In the genomic region with DNA sequence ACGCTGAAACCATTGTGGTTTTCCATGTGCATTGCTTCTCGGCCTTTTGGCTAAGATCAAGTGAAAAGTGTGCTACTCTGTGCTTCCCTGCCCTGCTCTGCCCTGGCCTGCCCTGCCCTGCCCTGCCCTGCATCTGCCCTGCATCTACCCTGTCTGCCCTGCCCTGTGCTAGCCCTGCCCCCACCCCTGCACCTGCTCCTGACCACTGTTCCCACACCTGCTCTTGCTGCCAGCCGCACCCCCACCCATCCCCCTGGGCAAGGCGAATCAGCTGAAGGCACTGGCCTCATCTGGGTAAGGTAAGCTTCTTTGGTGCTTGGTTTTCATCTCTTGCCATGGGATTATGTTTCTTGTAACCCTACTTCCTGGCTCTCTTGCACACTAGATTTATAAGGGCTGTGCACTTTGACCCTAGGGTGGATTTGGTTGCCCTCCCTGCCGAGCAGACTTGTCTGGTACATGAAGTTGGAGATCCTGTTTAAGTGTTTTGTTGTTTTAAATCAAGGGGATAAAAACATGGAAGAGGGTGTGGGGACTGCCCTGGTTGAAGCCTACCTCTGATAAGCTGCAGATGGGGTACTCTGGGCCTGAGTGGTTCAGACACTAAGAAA, we compare ENCODE assay signal across 16 mouse cellular contexts. TPM values are rescaled to one million over a fixed set of nuclear protein-coding genes. Genes with fewer than 3 reads are reported as not detected.
DNase-seq lines count a peak whose midpoint lies in the region; ATAC-seq and TF ChIP-seq lines count a peak whose summit lies in the region.
"Had no signal": no experiment of that assay in that cellular context is flagged by ENCODE, and none has a peak within 500 bp of the region (broad histone marks: within the 10 kb centered on the region; RNA-seq: fewer than 3 reads in every experiment).

No protein-coding gene starts in this region.

- TF ChIP-seq EP300 in lung, postnatal 0 days (IDR thresholded peaks at IDR 0.05), result no peak

- H3K4me3 ChIP-seq in intestine, embryonic 16.5 days (ENCODE audit: low read length), result no peak overlapping the region
- H3K4me3 ChIP-seq in small intestine, adult 2 months (ENCODE audit: low read depth, low read length), result no peak overlapping the region
- no peak overlapping the region for H3K4me3 ChIP-seq in lung, postnatal 0 days (ENCODE audit: low read depth, low read length)
- H3K4me3 ChIP-seq: midbrain, embryonic 10.5 days had no signal

- DNase-seq in kidney, adult 9 months, result peak; percentile 60
- DNase-seq in kidney, adult 18-20 months, result no peak
- DNase-seq in thymus, postnatal 36 days, result peak; percentile 26 to 56
- no peak for DNase-seq in lung, postnatal 0 days (ENCODE audit: low spot score)
- no peak for DNase-seq in yolk sac, embryonic 10.5 days (ENCODE audit: low spot score)
- DNase-seq in adrenal gland, adult 18-20 months (ENCODE audit: low spot score in 2 of 2), result no peak
- DNase-seq: cerebellum, postnatal 10 days; forebrain, postnatal 0 days; liver; spleen, adult 18-20 months had no signal

- H3K9me3 ChIP-seq in intestine, embryonic 16.5 days (ENCODE audit: control insufficient read depth, low read length), result no peaks in the 10 kb centered on the region
- no peaks in the 10 kb centered on the region for H3K9me3 ChIP-seq in lung, postnatal 0 days (ENCODE audit: low read length)
- H3K9me3 ChIP-seq: midbrain, embryonic 10.5 days had no signal

- peak; percentile 89 for ATAC-seq in intestine, embryonic 16.5 days
- ATAC-seq in lung, postnatal 0 days, result no peak
- ATAC-seq: forebrain, postnatal 0 days had no signal

- no peak overlapping the region for H3K27ac ChIP-seq in intestine, embryonic 16.5 days (ENCODE audit: low read length)
- peak overlapping the region; percentile 83 for H3K27ac ChIP-seq in small intestine, adult 2 months (ENCODE audit: insufficient read depth, low read depth, low read length)
- H3K27ac ChIP-seq in lung, postnatal 0 days (ENCODE audit: low read length), result no peak overlapping the region
- H3K27ac ChIP-seq: kidney, postnatal 0 days; midbrain, embryonic 10.5 days had no signal

- H3K27me3 ChIP-seq in intestine, embryonic 16.5 days (replicated peaks; ENCODE audit: control insufficient read depth, insufficient read depth, low read length), result no peaks in the 10 kb centered on the region; the same call in 1 of the 2 replicates
- H3K27me3 ChIP-seq in small intestine, adult 2 months (ENCODE audit: control insufficient read depth, insufficient read depth, low read length), result no peaks in the 10 kb centered on the region
- H3K27me3 ChIP-seq in lung, postnatal 0 days (replicated peaks; ENCODE audit: insufficient read depth, low read length), result no peaks in the 10 kb centered on the region

- no peak overlapping the region for H3K4me2 ChIP-seq in intestine, embryonic 16.5 days (ENCODE audit: low read depth, low read length)
- no peak overlapping the region for H3K4me2 ChIP-seq in lung, postnatal 0 days (replicated peaks; ENCODE audit: low read depth, low read length)

- TF ChIP-seq POLR2A in small intestine, adult 2 months (IDR thresholded peaks at IDR 0.05; ENCODE audit: low read depth, low read length), result no peak

- H3K36me3 ChIP-seq in intestine, embryonic 16.5 days (ENCODE audit: control insufficient read depth, insufficient read depth, low read length), result no peaks in the 10 kb centered on the region
- no peaks in the 10 kb centered on the region for H3K36me3 ChIP-seq in small intestine, adult 2 months (ENCODE audit: control insufficient read depth, insufficient read depth, low read length)
- no peaks in the 10 kb centered on the region for H3K36me3 ChIP-seq in lung, postnatal 0 days (ENCODE audit: insufficient read depth, low read length)
- H3K36me3 ChIP-seq: midbrain, embryonic 10.5 days had no signal

- no peak overlapping the region for H3K9ac ChIP-seq in intestine, embryonic 16.5 days (ENCODE audit: low read depth, low read length)
- no peak overlapping the region for H3K9ac ChIP-seq in lung, postnatal 0 days (replicated peaks; ENCODE audit: low read depth)
- H3K9ac ChIP-seq: forebrain, postnatal 0 days had no signal

- no peak for TF ChIP-seq CTCF in small intestine, adult 2 months (IDR thresholded peaks at IDR 0.05; ENCODE audit: extremely low read depth, insufficient read length, insufficient replicate concordance, low read depth, low read length)
- TF ChIP-seq CTCF in lung, postnatal 0 days (IDR thresholded peaks at IDR 0.05), result no peak

- WGBS in intestine, embryonic 16.5 days, result 62% methylated on average over 5 of the region's 5 CpGs
- 22% methylated on average over 5 of the region's 5 CpGs for WGBS in small intestine, adult 2 months
- WGBS in lung, postnatal 0 days, result 60% methylated on average over 5 of the region's 5 CpGs

- H3K4me1 ChIP-seq in intestine, embryonic 16.5 days (ENCODE audit: control insufficient read depth, insufficient read depth, low read length), result 0 out of 2 replicates have a peak, but pooled peaks cover 2% of the 10 kb centered on the region
- peaks cover 28% of the 10 kb centered on the region for H3K4me1 ChIP-seq in small intestine, adult 2 months (ENCODE audit: control insufficient read depth, insufficient read depth, insufficient read length, low read length)
- H3K4me1 ChIP-seq in lung, postnatal 0 days (ENCODE audit: insufficient read depth, low read depth, low read length), result no peaks in the 10 kb centered on the region

RNA-seq across cellular contexts. Expression of gene Prkag3, which starts 5.3 kb away (rescaled TPM):
- 0.15 and 0.17 TPM in 2 replicates for polyA plus RNA-seq in intestine, embryonic 16.5 days (2015; fragmentation: Nextera tagmentation; extraction: Ambion mirVana)
- 1.5 TPM in 1 of 2 replicates, not detected in the other for polyA plus RNA-seq in small intestine, adult 2 months (2012; rRNA removed)
- 2.6 and 4.6 TPM in 2 replicates for polyA plus RNA-seq in lung, postnatal 0 days (2015; fragmentation: Nextera tagmentation; extraction: Ambion mirVana)
- under 1 TPM; 0.17 to 0.26 TPM for total RNA-seq in adrenal gland, adult 18-20 months (2021)
- total RNA-seq: forebrain, postnatal 0 days; hematopoietic stem cell, adult 5-6 weeks had no signal
- polyA plus RNA-seq: forebrain, postnatal 0 days; midbrain, embryonic 10.5 days had no signal

RNA-seq across cellular contexts. Expression of gene Wnt6, which starts 17.4 kb away (rescaled TPM):
- polyA plus RNA-seq in intestine, embryonic 16.5 days (2015; fragmentation: Nextera tagmentation; extraction: Ambion mirVana), result 0.22 and 0.49 TPM in 2 replicates
- polyA plus RNA-seq in small intestine, adult 2 months (2012; rRNA removed), result 2.0 and 6.0 TPM in 2 replicates
- polyA plus RNA-seq in lung, postnatal 0 days (2015; fragmentation: Nextera tagmentation; extraction: Ambion mirVana), result 0.36 and 0.50 TPM in 2 replicates
- 1 to 10 TPM; 2.8 to 2.9 TPM for total RNA-seq in adrenal gland, adult 18-20 months (2021)
- total RNA-seq: hematopoietic stem cell, adult 5-6 weeks had no signal

RNA-seq across cellular contexts. Expression of gene Wnt10a, which starts 37.0 kb away (rescaled TPM):
- polyA plus RNA-seq in intestine, embryonic 16.5 days (2015; fragmentation: Nextera tagmentation; extraction: Ambion mirVana), result 0.05 and 0.09 TPM in 2 replicates
- polyA plus RNA-seq in small intestine, adult 2 months (2012; rRNA removed), result 0.14 and 0.57 TPM in 2 replicates
- polyA plus RNA-seq in lung, postnatal 0 days (2015; fragmentation: Nextera tagmentation; extraction: Ambion mirVana), result not detected in 2 replicates
- total RNA-seq in adrenal gland, adult 18-20 months (2021), result 1 to 10 TPM in 1 of 2 experiments, under 1 TPM in 1; 0.20 to 1.7 TPM
- total RNA-seq: heart, adult 8-10 months; hematopoietic stem cell, adult 5-6 weeks had no signal

RNA-seq across cellular contexts. Expression of gene Cyp27a1, which starts 40.9 kb away (rescaled TPM):
- 7.6 and 8.0 TPM in 2 replicates for polyA plus RNA-seq in intestine, embryonic 16.5 days (2015; fragmentation: Nextera tagmentation; extraction: Ambion mirVana)
- polyA plus RNA-seq in small intestine, adult 2 months (2012; rRNA removed), result 5.6 and 36.2 TPM in 2 replicates
- polyA plus RNA-seq in lung, postnatal 0 days (2015; fragmentation: Nextera tagmentation; extraction: Ambion mirVana), result 5.2 and 5.4 TPM in 2 replicates
- 10 to 100 TPM; 12.0 to 25.3 TPM for total RNA-seq in adrenal gland, adult 18-20 months (2021)

Comparison
In these comparisons a context has a peak if more than half of its experiments do, and no peak if none do; other contexts are left out.
1. DNase-seq: peak in kidney, adult 9 months (single experiment) and thymus, postnatal 36 days (2 of 2); none in kidney, adult 18-20 months (single experiment), lung, postnatal 0 days (single experiment), yolk sac, embryonic 10.5 days (single experiment) and adrenal gland, adult 18-20 months (0 of 2).